Mouse (Mus musculus): ENCODE data around the gene Man2b2.

DNA sequence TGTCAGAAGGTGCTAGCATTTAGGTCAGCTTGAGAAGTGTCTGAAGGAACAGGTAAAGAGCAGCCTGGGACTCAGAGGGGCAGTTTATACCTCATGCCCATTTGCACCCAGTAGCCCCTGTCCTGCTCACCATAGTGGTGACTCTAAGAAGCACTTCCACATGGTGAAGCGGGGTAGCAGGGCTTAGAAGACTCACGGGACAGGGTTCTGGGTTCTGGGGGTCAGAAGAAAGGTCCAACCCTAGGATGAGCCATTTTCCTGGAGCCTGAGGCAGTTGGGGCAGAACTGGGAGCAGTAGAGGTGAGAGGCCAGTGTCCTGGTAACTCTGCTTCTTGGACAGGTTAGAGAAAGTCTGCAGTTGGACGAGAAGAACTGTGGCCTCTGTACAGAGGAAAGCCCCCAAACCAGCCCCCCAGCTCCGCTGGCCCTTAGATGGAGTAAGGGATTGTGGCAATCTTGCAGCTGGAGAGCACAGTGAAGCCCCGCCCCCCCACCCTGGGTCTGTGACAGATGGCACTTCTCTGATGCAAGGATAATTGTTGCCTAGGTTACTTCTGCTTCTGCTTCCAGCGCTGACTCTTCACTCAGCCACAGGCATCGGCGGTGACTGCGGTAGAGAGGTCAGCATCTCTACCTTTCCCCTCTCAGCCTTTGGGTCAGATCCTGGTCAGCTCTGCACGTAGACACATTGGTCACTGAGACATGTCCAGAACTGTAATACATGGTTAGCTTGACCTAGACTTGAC is 63.3 kb downstream of the Man2b2 start:
- no peak for TF ChIP-seq TAL1 (IDR thresholded peaks at IDR 0.05; ENCODE audit: low read length)
- no peak for TF ChIP-seq GATA1 (IDR thresholded peaks at IDR 0.05; ENCODE audit: low read length)
